Mouse (Mus musculus) limb, embryonic 13.5 days (tissue): ENCODE data around the gene Ephb1. TPM values are rescaled to one million over a fixed set of nuclear protein-coding genes. Genes with fewer than 3 reads are reported as not detected.

Experiments used
- ATAC-seq: fragments of 200-750 bp; cut with Nextera tagmentation; 2 replicates; pipeline ENCODE4 v1.8.0; 2017; ENCODE audit warnings: low read depth, moderate number of reproducible peaks, moderate TSS enrichment; ENCODE audit not compliant: low FRiP score
- H3K27ac ChIP-seq: fragments of 300-500 bp; sonication (generic); 2 replicates; pipeline ENCODE4 v1.5.1; 2015; ENCODE audit warnings: inconsistent platforms, mild to moderate bottlenecking, moderate library complexity
- H3K27me3 ChIP-seq: fragments of 300-500 bp; sonication (generic); 2 replicates; pipeline ENCODE4 v1.6.1; 2015; ENCODE audit warnings: mild to moderate bottlenecking, inconsistent platforms
- H3K36me3 ChIP-seq: fragments of 300-500 bp; sonication (generic); 2 replicates; pipeline ENCODE4 v1.6.1; 2015; ENCODE audit warnings: inconsistent platforms, mild to moderate bottlenecking, moderate library complexity
- H3K4me1 ChIP-seq: fragments of 300-500 bp; sonication (generic); 2 replicates; pipeline ENCODE4 v1.6.1; 2015; ENCODE audit warnings: inconsistent platforms
- H3K4me2 ChIP-seq: fragments of 300-500 bp; sonication (generic); replicated peaks from 2 replicates; pipeline ENCODE4 v1.6.1; 2015; ENCODE audit warnings: inconsistent platforms, mild to moderate bottlenecking, moderate library complexity
- H3K4me3 ChIP-seq: fragments of 300-500 bp; sonication (generic); 2 replicates; pipeline ENCODE4 v1.5.1; 2015; ENCODE audit warnings: moderate library complexity, mild to moderate bottlenecking, inconsistent platforms
- H3K9ac ChIP-seq: fragments of 300-500 bp; sonication (generic); 2 replicates; pipeline ENCODE4 v1.6.1; 2015; ENCODE audit warnings: mild to moderate bottlenecking, inconsistent platforms
- H3K9me3 ChIP-seq: fragments of 300-500 bp; sonication (generic); 2 replicates; pipeline ENCODE4 v1.6.1; 2016; ENCODE audit warnings: inconsistent platforms
- WGBS: fragments of 180-500 bp; shearing (Covaris S2); methylation state at CpG from one replicate; pipeline ENCODE4 v1.1.7; 2015; 5-methylcytosine and 5-hydroxymethylcytosine counted together
- polyA plus RNA-seq: library from polyadenylated mRNA; unstranded; fragments of >200 nt; fragmentation: Nextera tagmentation; extraction: Ambion mirVana; gene quantifications from 2 replicates; pipeline ENCODE4 v1.2.1, GENCODE M21; 2015

Gene Ephb1
- polyA plus RNA-seq, 1 experiment from 2014 or later = 4.2 TPM

- H3K4me1 ChIP-seq = no peaks in the 10 kb centered on the region
- WGBS = 88% methylated on average over 5 of the region's 5 CpGs
- no peaks in the 10 kb centered on the region for H3K36me3 ChIP-seq
- no peak overlapping the region for H3K27ac ChIP-seq
- H3K27me3 ChIP-seq = peaks cover 9% of the 10 kb centered on the region; the same call in 1 of the 2 replicates
- H3K4me2 ChIP-seq = no peak overlapping the region
- H3K4me3 ChIP-seq = no peak overlapping the region
- ATAC-seq = no peak
- H3K9me3 ChIP-seq = no peaks in the 10 kb centered on the region
- H3K9ac ChIP-seq = no peak overlapping the region
Measured at GRCm38 (mm10) chr9:102297986-102298385, 56.5 kb downstream of the Ephb1 start.

GRCm38 (mm10) chr9:102297176-102297575, 57.3 kb downstream of the Ephb1 start:
- Histone ChIP-seq H3K27me3 (0 out of 2 replicates have a peak, but pooled peaks cover 9% of the 10 kb centered on the region), H3K9ac (no peak overlapping the region), H3K4me1 (no peaks in the 10 kb centered on the region), H3K27ac (no peak overlapping the region), H3K4me2 (no peak overlapping the region), H3K36me3 (no peaks in the 10 kb centered on the region), H3K9me3 (no peaks in the 10 kb centered on the region), H3K4me3 (no peak overlapping the region)
- WGBS = 67% methylated on average over 3 of the region's 3 CpGs
- ATAC-seq = no peak

- Histone ChIP-seq H3K27ac (no peak overlapping the region), H3K36me3 (no peaks in the 10 kb centered on the region), H3K4me2 (no peak overlapping the region), H3K4me3 (no peak overlapping the region), H3K9ac (no peak overlapping the region), H3K4me1 (no peaks in the 10 kb centered on the region), H3K9me3 (no peaks in the 10 kb centered on the region), H3K27me3 (no peaks in the 10 kb centered on the region)
- ATAC-seq = no peak
- WGBS = 86% methylated on average over 3 of the region's 3 CpGs
Measured at GRCm38 (mm10) chr9:102293605-102294004, 60.9 kb downstream of the Ephb1 start.

GRCm38 (mm10) chr9:102291230-102291629, 63.3 kb downstream of the Ephb1 start:
- Histone ChIP-seq H3K27ac (no peak overlapping the region), H3K4me3 (no peak overlapping the region), H3K4me2 (no peak overlapping the region), H3K4me1 (no peaks in the 10 kb centered on the region), H3K27me3 (no peaks in the 10 kb centered on the region), H3K36me3 (no peaks in the 10 kb centered on the region), H3K9ac (no peak overlapping the region), H3K9me3 (no peaks in the 10 kb centered on the region)
- 80% methylated on average over 3 of the region's 3 CpGs for WGBS
- ATAC-seq = no peak

- ATAC-seq = no peak
- H3K4me1 ChIP-seq = no peaks in the 10 kb centered on the region
- H3K27me3 ChIP-seq = no peaks in the 10 kb centered on the region
- 90% methylated on average over 3 of the region's 3 CpGs for WGBS
- H3K36me3 ChIP-seq = no peaks in the 10 kb centered on the region
- no peak overlapping the region for H3K9ac ChIP-seq
- H3K9me3 ChIP-seq = 0 out of 2 replicates have a peak, but pooled peaks cover 3% of the 10 kb centered on the region
- H3K27ac ChIP-seq = no peak overlapping the region
- no peak overlapping the region for H3K4me2 ChIP-seq
- no peak overlapping the region for H3K4me3 ChIP-seq
Measured at GRCm38 (mm10) chr9:102288356-102288755, 66.1 kb downstream of the Ephb1 start.

GRCm38 (mm10) chr9:102275931-102276330, 78.6 kb downstream of the Ephb1 start:
- Histone ChIP-seq H3K27me3 (peaks cover 4% of the 10 kb centered on the region), H3K4me1 (no peaks in the 10 kb centered on the region), H3K4me3 (no peak overlapping the region), H3K4me2 (no peak overlapping the region), H3K27ac (no peak overlapping the region), H3K9ac (no peak overlapping the region), H3K36me3 (no peaks in the 10 kb centered on the region), H3K9me3 (no peaks in the 10 kb centered on the region)
- WGBS = 67% methylated on average over 3 of the region's 3 CpGs
- no peak for ATAC-seq

GRCm38 (mm10) chr9:102274016-102274415, 80.5 kb downstream of the Ephb1 start:
- H3K27me3 ChIP-seq = peaks cover 7% of the 10 kb centered on the region
- ATAC-seq = no peak
- no peaks in the 10 kb centered on the region for H3K36me3 ChIP-seq
- no peaks in the 10 kb centered on the region for H3K9me3 ChIP-seq
- WGBS = 63% methylated on average over 8 of the region's 8 CpGs
- H3K4me1 ChIP-seq = no peaks in the 10 kb centered on the region
- H3K27ac ChIP-seq = no peak overlapping the region
- H3K4me3 ChIP-seq = no peak overlapping the region
- no peak overlapping the region for H3K4me2 ChIP-seq
- no peak overlapping the region for H3K9ac ChIP-seq

- no peaks in the 10 kb centered on the region for H3K9me3 ChIP-seq
- no peaks in the 10 kb centered on the region for H3K4me1 ChIP-seq
- WGBS = 77% methylated on average over 6 of the region's 6 CpGs
- H3K4me2 ChIP-seq = no peak overlapping the region
- no peak overlapping the region for H3K9ac ChIP-seq
- no peak overlapping the region for H3K4me3 ChIP-seq
- no peak overlapping the region for H3K27ac ChIP-seq
- H3K36me3 ChIP-seq = no peaks in the 10 kb centered on the region
- peaks cover 10% of the 10 kb centered on the region for H3K27me3 ChIP-seq
- no peak for ATAC-seq
Measured at GRCm38 (mm10) chr9:102273469-102273808, 81.1 kb downstream of the Ephb1 start.

GRCm38 (mm10) chr9:102272731-102273468, 81.6 kb downstream of the Ephb1 start:
- Histone ChIP-seq H3K9me3 (no peaks in the 10 kb centered on the region), H3K27ac (no peak overlapping the region), H3K4me2 (no peak overlapping the region), H3K27me3 (peaks cover 12% of the 10 kb centered on the region), H3K4me3 (no peak overlapping the region), H3K9ac (no peak overlapping the region), H3K36me3 (no peaks in the 10 kb centered on the region), H3K4me1 (peaks cover 5% of the 10 kb centered on the region)
- ATAC-seq = no peak
- WGBS = 70% methylated on average over 5 of the region's 5 CpGs

- H3K4me1 ChIP-seq = peaks cover 16% of the 10 kb centered on the region
Measured at GRCm38 (mm10) chr9:102270496-102270895, 84.0 kb downstream of the Ephb1 start.

GRCm38 (mm10) chr9:102267311-102268027, 87.0 kb downstream of the Ephb1 start:
- peak overlapping the region; percentile 32; the same call in 1 of the 2 replicates for H3K9ac ChIP-seq
- ATAC-seq = no peak
- H3K27ac ChIP-seq = no peak overlapping the region
- peak overlapping the region; percentile 35 for H3K4me3 ChIP-seq
- H3K9me3 ChIP-seq = no peaks in the 10 kb centered on the region
- no peaks in the 10 kb centered on the region for H3K36me3 ChIP-seq
- H3K4me1 ChIP-seq = peaks cover 16% of the 10 kb centered on the region
- peaks cover 33% of the 10 kb centered on the region for H3K27me3 ChIP-seq
- H3K4me2 ChIP-seq = peak overlapping the region; percentile 66
- under 1% methylated on average over 18 of the region's 18 CpGs for WGBS

More at GRCm38 (mm10) chr9:102270496-102270895, 84.0 kb downstream of the Ephb1 start:
- Histone ChIP-seq H3K9ac (no peak overlapping the region), H3K27ac (no peak overlapping the region), H3K4me2 (no peak overlapping the region), H3K27me3 (peaks cover 14% of the 10 kb centered on the region), H3K9me3 (no peaks in the 10 kb centered on the region), H3K36me3 (no peaks in the 10 kb centered on the region), H3K4me3 (no peak overlapping the region)
- no peak for ATAC-seq
- 84% methylated on average over 5 of the region's 5 CpGs for WGBS

GRCm38 (mm10) chr9:102263760-102264159, 90.7 kb downstream of the Ephb1 start:
- Histone ChIP-seq H3K27me3 (peaks cover 45% of the 10 kb centered on the region), H3K4me1 (peaks cover 16% of the 10 kb centered on the region), H3K27ac (no peak overlapping the region), H3K36me3 (no peaks in the 10 kb centered on the region), H3K4me3 (no peak overlapping the region), H3K4me2 (no peak overlapping the region), H3K9ac (no peak overlapping the region), H3K9me3 (no peaks in the 10 kb centered on the region)
- ATAC-seq = no peak
- 53% methylated on average over 7 of the region's 7 CpGs for WGBS
